Mouse (Mus musculus) kidney, adult 2 months (tissue): ENCODE measurements around the gene Mllt6. TPM values are rescaled to one million over a fixed set of nuclear protein-coding genes. Genes with fewer than 3 reads are reported as not detected.

ENCODE experiments used
- DNase-seq: peaks from one replicate; pipeline ENCODE4 v3.0.0; 2021
- H3K27ac ChIP-seq: fragments of 200-500 bp; 2 replicates; pipeline ENCODE4 v1.5.1; 2012; ENCODE audit warnings: low read depth, low read length, control low read depth, inconsistent platforms; ENCODE audit not compliant: insufficient read depth
- H3K27me3 ChIP-seq: fragments of 200-500 bp; replicated peaks from 2 replicates; pipeline ENCODE4 v1.6.1; 2012; ENCODE audit warnings: mild to moderate bottlenecking, moderate library complexity, low read length, inconsistent platforms; ENCODE audit not compliant: control insufficient read depth, insufficient read depth
- H3K36me3 ChIP-seq: fragments of 200-500 bp; 2 replicates; pipeline ENCODE4 v1.6.1; 2012; ENCODE audit warnings: mild to moderate bottlenecking, moderate library complexity, low read length, inconsistent platforms; ENCODE audit not compliant: control insufficient read depth, insufficient read depth
- H3K4me1 ChIP-seq: fragments of 200-500 bp; 2 replicates; pipeline ENCODE4 v1.6.1; 2011; ENCODE audit warnings: low read length; ENCODE audit not compliant: control insufficient read depth, insufficient read depth
- H3K4me3 ChIP-seq: fragments of 200-500 bp; 2 replicates; pipeline ENCODE4 v1.5.1; 2011; ENCODE audit warnings: mild to moderate bottlenecking, low read depth, low read length, control low read depth; ENCODE audit not compliant: insufficient read depth
- CTCF ChIP-seq: fragments of 200-500 bp; conservative IDR thresholded peaks from 2 replicates; pipeline ENCODE4 v1.5.1; 2011; ENCODE audit warnings: low read depth, mild to moderate bottlenecking, control low read depth, low read length, moderate library complexity, mixed read lengths; ENCODE audit not compliant: insufficient read depth, insufficient read length
- POLR2A ChIP-seq: fragments of 200-500 bp; IDR thresholded peaks from one replicate; pipeline ENCODE4 v1.6.1; 2011; ENCODE audit warnings: low read depth, low read length, control low read depth
- WGBS: fragments of 180-500 bp; shearing (Covaris S2); methylation state at CpG from one replicate; pipeline ENCODE4 v1.1.7; 2018; 5-methylcytosine and 5-hydroxymethylcytosine counted together
- polyA plus RNA-seq: library from polyadenylated mRNA; depleted of rRNA; stranded (reverse); fragments of >200 nt; gene quantifications from 2 replicates; pipeline ENCODE4 v1.2.3, GENCODE M21; 2012

Mllt6 gene
- polyA plus RNA-seq, 1 experiment: 36.6 TPM

DNA sequence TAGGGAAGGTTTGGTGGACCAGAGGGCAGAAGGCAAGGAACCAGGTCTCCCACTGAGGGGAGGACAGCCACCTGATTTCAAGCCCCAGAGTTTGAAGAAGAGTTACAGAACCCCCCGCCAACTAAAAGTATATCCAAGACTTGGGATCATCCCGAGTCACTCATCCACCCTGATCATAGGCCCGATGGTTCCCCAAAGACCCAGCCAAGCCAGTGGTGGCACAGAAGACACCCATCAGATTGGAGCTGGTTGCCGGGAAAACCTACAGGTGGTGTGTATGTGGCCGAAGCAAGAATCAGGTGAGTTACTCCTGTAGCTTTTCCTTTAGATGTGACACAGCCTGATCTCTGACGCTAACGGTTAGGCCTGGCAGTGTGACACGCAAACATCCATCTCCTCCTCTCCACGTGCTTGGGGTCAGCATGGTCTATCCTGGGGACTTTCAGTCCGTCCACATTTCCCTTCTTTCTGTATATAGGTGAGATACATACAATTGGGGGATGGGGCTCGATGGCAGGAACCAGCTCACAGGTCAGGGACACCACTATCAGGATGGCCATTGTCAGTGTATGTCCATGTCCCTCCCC is 23.2 kb downstream of the Mllt6 start:
- no peaks in the 10 kb centered on the region for H3K27me3 ChIP-seq
- peak; percentile 33 for DNase-seq
- H3K36me3 ChIP-seq: no peaks in the 10 kb centered on the region
- peaks cover 17% of the 10 kb centered on the region for H3K4me1 ChIP-seq
- peak overlapping the region; percentile 51 for H3K4me3 ChIP-seq
- no peak for TF ChIP-seq CTCF
- TF ChIP-seq POLR2A: no peak
- 62% methylated on average over 11 of the region's 11 CpGs for WGBS
- H3K27ac ChIP-seq: peak overlapping the region; percentile 40

GRCm38 (mm10) chr11:97687061-97687460 is 23.8 kb downstream of the Mllt6 start:
- peak; percentile 78 for DNase-seq
- peaks cover 17% of the 10 kb centered on the region for H3K4me1 ChIP-seq
- H3K4me3 ChIP-seq: peak overlapping the region; percentile 51; the same call in 1 of the 2 replicates
- no peaks in the 10 kb centered on the region for H3K36me3 ChIP-seq
- H3K27ac ChIP-seq: peak overlapping the region; percentile 20; the same call in 1 of the 2 replicates
- WGBS: 46% methylated on average over 3 of the region's 3 CpGs
- no peaks in the 10 kb centered on the region for H3K27me3 ChIP-seq
- no peak for TF ChIP-seq POLR2A
- TF ChIP-seq CTCF: no peak

DNA sequence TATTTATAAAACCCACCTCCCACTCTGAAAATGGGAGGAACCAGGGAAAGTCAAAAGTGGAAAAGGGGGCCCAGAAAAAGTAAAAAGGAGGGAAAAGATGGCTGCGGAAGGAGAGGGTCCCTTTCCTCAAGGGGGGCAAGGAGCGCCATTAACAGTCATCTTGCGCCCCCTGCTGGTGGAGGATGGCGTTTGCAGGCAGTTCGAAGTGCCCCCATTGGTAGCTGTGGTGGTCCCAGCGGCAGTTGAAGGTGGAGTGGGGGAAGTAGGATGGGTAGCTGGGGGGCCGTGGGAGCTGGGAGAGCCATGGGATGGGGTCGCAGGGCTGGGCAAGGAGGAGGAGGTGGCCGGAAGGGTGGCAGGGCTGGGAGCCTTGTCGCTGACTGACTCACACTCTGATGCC is 26.6 kb downstream of the Mllt6 start:
- TF ChIP-seq POLR2A (no peak), CTCF (peak; percentile 87)
- DNase-seq: peak; percentile 38
- no peaks in the 10 kb centered on the region for H3K36me3 ChIP-seq

GRCm38 (mm10) chr11:97694435-97694834 is 31.2 kb downstream of the Mllt6 start:
- no peak for DNase-seq
- Histone ChIP-seq H3K27ac (no peak overlapping the region), H3K36me3 (no peaks in the 10 kb centered on the region), H3K27me3 (no peaks in the 10 kb centered on the region), H3K4me1 (0 out of 2 replicates have a peak, but pooled peaks cover 3% of the 10 kb centered on the region), H3K4me3 (no peak overlapping the region)
- TF ChIP-seq CTCF (no peak), POLR2A (no peak)
- 77% methylated on average over 4 of the region's 4 CpGs for WGBS

More for the DNA sequence above, 26.6 kb downstream of the Mllt6 start:
- H3K27me3 ChIP-seq: no peaks in the 10 kb centered on the region
- 25% methylated on average over 10 of the region's 10 CpGs for WGBS
- peaks cover 15% of the 10 kb centered on the region for H3K4me1 ChIP-seq
- H3K27ac ChIP-seq: no peak overlapping the region
- H3K4me3 ChIP-seq: no peak overlapping the region

DNA sequence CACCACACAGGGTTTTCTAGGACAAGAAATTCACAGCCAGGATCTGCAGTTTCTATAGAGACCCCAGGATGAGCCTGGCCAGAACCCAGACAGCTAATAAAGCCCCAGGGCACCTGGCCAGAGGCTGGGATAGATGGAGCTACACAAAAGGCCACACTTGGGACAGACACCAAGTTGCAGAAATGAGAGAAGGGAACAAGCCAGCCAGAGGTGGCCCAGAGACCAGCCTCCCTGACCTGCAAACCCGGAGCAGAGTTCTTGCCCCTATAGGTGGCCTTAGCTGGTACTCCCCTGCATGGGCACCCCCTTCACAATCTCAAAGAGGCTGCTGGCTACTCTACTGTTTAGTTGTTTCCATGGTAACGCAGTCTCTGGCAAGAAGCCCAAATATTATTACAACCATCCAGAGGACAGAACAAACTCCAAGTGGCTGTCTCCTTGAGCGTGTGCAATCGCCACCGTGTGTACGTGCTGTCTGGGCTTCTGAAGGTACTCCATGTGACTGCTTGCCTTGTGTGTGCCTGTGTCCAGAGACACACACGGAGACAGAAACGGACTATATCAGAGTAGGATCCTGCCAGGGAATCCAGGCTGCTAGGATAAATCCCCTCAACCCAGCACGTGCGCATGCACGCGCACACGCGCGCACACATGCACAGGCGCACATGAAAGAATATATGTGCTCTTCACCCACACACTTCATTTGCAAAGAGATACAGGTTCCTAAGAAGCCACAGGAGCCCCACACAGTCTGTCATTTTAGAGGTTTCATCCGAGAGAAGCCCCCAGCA is 31.9 kb downstream of the Mllt6 start:
- Histone ChIP-seq H3K36me3 (no peaks in the 10 kb centered on the region), H3K4me1 (0 out of 2 replicates have a peak, but pooled peaks cover 3% of the 10 kb centered on the region), H3K27me3 (no peaks in the 10 kb centered on the region), H3K4me3 (no peak overlapping the region), H3K27ac (no peak overlapping the region)
- peak; percentile 55 for DNase-seq
- TF ChIP-seq CTCF (no peak), POLR2A (no peak)
- 62% methylated on average over 17 of the region's 17 CpGs for WGBS

- peaks cover 5% of the 10 kb centered on the region; the same call in 1 of the 2 replicates for H3K4me1 ChIP-seq
- 68% methylated on average over 8 of the region's 9 CpGs for WGBS
Measured at GRCm38 (mm10) chr11:97695712-97696401, 32.6 kb downstream of the Mllt6 start.

DNA sequence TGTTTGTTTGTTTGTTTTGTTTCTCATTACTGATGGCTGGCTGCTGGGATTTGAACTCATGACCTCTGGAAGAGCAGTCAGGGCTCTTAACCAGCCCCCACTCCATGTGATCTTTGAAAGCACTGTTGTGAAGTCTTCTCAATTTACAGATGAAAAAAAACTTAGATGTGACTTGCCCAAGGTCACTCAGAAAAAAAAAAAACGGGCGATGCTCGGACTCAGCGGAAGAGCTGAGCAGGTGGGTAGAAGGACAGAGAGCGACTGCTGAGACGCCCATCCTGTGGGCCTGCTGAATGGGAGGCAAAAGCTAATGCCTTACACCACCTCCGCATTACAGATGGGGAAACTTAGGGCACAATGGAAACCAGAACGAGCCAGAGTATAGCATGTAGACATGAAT is 33.5 kb downstream of the Mllt6 start:
- H3K27me3 ChIP-seq: no peaks in the 10 kb centered on the region
- no peak overlapping the region for H3K4me3 ChIP-seq
- TF ChIP-seq POLR2A (no peak), CTCF (no peak)
- 75% methylated on average over 8 of the region's 8 CpGs for WGBS
- peaks cover 6% of the 10 kb centered on the region; the same call in 1 of the 2 replicates for H3K4me1 ChIP-seq
- H3K27ac ChIP-seq: no peak overlapping the region
- no peak for DNase-seq
- H3K36me3 ChIP-seq: no peaks in the 10 kb centered on the region

More at GRCm38 (mm10) chr11:97695712-97696401, 32.6 kb downstream of the Mllt6 start:
- TF ChIP-seq POLR2A: no peak
- TF ChIP-seq CTCF: no peak
- no peaks in the 10 kb centered on the region for H3K36me3 ChIP-seq
- DNase-seq: no peak
- no peaks in the 10 kb centered on the region for H3K27me3 ChIP-seq
- H3K4me3 ChIP-seq: no peak overlapping the region
- no peak overlapping the region for H3K27ac ChIP-seq
